Mouse (Mus musculus) adrenal gland, adult (tissue): ENCODE results near the gene 6430548M08Rik.

Experiments used
- DNase-seq, 2 experiments: peaks; one replicate each; pipeline ENCODE4 v3.0.0; 2022 to 2023; ENCODE audit warnings: low spot score in 1 of 2; ENCODE audit not compliant: inconsistent age in 2 of 2

Gene 6430548M08Rik

GRCm38 (mm10) chr8:120104721-120105272 is 9.2 kb upstream of the 6430548M08Rik start:
- peak; percentile 88 to 96 for DNase-seq

GRCm38 (mm10) chr8:120109149-120109548 is 4.8 kb upstream of the 6430548M08Rik start:
- DNase-seq: peak in 1 of 2 experiments; percentile 78

GRCm38 (mm10) chr8:120110966-120111365 is 3.0 kb upstream of the 6430548M08Rik start:
- peak in 1 of 2 experiments; percentile 75 for DNase-seq

- peak in 1 of 2 experiments; percentile 39 for DNase-seq
Observed at GRCm38 (mm10) chr8:120111382-120111781, 2.6 kb upstream of the 6430548M08Rik start.

GRCm38 (mm10) chr8:120112535-120112934 is 1.4 kb upstream of the 6430548M08Rik start:
- peak in 1 of 2 experiments; percentile 73 for DNase-seq

- DNase-seq: peak; percentile 78 to 93
Observed at GRCm38 (mm10) chr8:120113306-120113705, 646 bp upstream of the 6430548M08Rik start.

- peak; percentile 80 to 87 for DNase-seq
Observed at GRCm38 (mm10) chr8:120114315-120114841, 426 bp downstream of the 6430548M08Rik start.

GRCm38 (mm10) chr8:120116600-120116999 is 2.6 kb downstream of the 6430548M08Rik start:
- DNase-seq: peak in 1 of 2 experiments; percentile 47

GRCm38 (mm10) chr8:120118162-120118561 is 4.2 kb downstream of the 6430548M08Rik start:
- DNase-seq: peak; percentile 80 to 93

- DNase-seq: peak in 1 of 2 experiments; percentile 57
Observed at GRCm38 (mm10) chr8:120118847-120119246, 4.9 kb downstream of the 6430548M08Rik start.

GRCm38 (mm10) chr8:120119429-120119828 is 5.5 kb downstream of the 6430548M08Rik start:
- peak in 1 of 2 experiments; percentile 52 for DNase-seq

GRCm38 (mm10) chr8:120119931-120120330 is 6.0 kb downstream of the 6430548M08Rik start:
- no peak for DNase-seq

GRCm38 (mm10) chr8:120120951-120121350 is 7.0 kb downstream of the 6430548M08Rik start:
- DNase-seq: peak; percentile 77 to 88

GRCm38 (mm10) chr8:120124261-120124660 is 10.3 kb downstream of the 6430548M08Rik start:
- DNase-seq: no peak

- DNase-seq: no peak
Observed at GRCm38 (mm10) chr8:120124836-120125389, 11.0 kb downstream of the 6430548M08Rik start.

- DNase-seq: peak; percentile 55 to 87
Observed at GRCm38 (mm10) chr8:120126357-120127161, 12.6 kb downstream of the 6430548M08Rik start.

GRCm38 (mm10) chr8:120129547-120129946 is 15.6 kb downstream of the 6430548M08Rik start:
- peak; percentile 58 to 69 for DNase-seq

- DNase-seq: no peak
Observed at GRCm38 (mm10) chr8:120131158-120131557, 17.2 kb downstream of the 6430548M08Rik start.

- peak; percentile 56 to 71 for DNase-seq
Observed at GRCm38 (mm10) chr8:120133169-120133568, 19.2 kb downstream of the 6430548M08Rik start.

- no peak for DNase-seq
Observed at GRCm38 (mm10) chr8:120135687-120136086, 21.7 kb downstream of the 6430548M08Rik start.

GRCm38 (mm10) chr8:120136618-120137017 is 22.7 kb downstream of the 6430548M08Rik start:
- DNase-seq: no peak

- no peak for DNase-seq
Observed at GRCm38 (mm10) chr8:120138958-120139357, 25.0 kb downstream of the 6430548M08Rik start.
